Mouse (Mus musculus) gonadal fat pad, adult 2 months (tissue): Measurements from ENCODE around the gene Adap1. TPM values are rescaled to one million over a fixed set of nuclear protein-coding genes. Genes with fewer than 3 reads are reported as not detected.
"Not testable (repeated sequence)": the region's sequence is repeated elsewhere in the genome, so short reads cannot be mapped to it uniquely, and the experiment has no call there.

Experiments
- DNase-seq: peaks from one replicate; pipeline ENCODE4 v3.0.0-alpha.2; 2012; ENCODE audit warnings: low read depth
- polyA plus RNA-seq: library from polyadenylated mRNA; depleted of rRNA; stranded (reverse); fragments of >200 nt; gene quantifications from 2 replicates; pipeline ENCODE4 v1.2.3, GENCODE M21; 2012

The Adap1 gene
- polyA plus RNA-seq, 1 experiment = 22.6 TPM

DNA sequence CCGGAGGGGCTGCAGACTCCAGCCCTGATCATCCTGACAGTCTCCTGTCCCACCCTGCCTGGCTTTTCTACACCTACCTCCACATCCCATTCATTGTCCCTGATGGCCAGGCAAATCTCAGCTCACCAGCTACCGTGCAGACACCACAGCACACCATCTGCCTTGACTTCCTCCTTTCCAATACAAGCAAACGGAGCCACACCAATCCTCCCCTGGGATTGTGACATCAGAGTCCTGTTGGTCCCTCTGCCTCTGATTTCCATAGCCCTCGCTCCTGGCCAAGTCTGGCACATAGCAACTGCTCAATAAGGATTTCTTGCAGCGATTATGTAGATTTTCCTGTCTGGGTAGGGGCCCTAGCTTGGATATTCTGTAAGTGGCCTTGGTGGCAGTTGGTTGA is 25.7 kb upstream of the Adap1 start, which contains the start of gene Cox19:
Gene Cox19, minus strand, starts transcription at position 285 of the 400 bp plus-strand sequence.
- no peak for DNase-seq

GRCm38 (mm10) chr5:139349713-139350112 is 24.3 kb upstream of the Adap1 start:
- DNase-seq = no peak

DNA sequence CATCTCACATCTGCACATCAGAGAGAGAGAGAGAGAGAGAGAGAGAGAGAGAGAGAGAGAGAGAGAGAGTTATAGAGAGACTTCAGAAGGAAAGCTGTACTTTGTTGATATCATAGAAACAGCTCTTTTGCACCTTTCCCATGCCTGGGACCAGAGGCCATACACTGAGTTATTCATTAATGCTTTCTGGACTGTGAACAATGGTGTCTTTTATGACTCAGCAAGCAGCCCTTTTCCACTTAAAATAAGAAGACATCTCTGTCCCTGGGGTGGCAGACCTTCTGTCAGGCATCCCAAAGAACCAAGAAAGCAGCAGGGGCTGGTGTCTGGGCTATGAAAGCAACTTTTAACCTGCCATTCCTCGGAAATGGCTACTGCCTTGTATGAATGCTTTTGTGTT is 21.8 kb upstream of the Adap1 start:
- no peak for DNase-seq

DNA sequence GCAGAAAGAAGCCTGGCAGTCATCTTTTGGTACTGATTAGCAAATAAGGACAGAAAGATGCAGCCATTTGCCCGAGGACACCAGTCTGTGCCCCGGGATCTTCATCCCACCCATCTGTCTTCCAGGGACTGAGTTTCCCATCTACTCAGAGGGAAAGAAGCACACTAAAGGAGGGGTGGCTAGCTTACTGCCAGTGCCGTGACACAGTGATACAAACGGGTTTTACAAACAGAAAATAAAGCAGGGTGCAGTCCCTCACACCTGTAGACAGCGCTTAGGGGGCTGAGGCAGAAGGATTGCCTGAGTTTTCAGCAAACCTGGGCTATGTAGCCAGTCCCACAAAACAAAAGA is 19.9 kb upstream of the Adap1 start:
- DNase-seq = no peak

DNA sequence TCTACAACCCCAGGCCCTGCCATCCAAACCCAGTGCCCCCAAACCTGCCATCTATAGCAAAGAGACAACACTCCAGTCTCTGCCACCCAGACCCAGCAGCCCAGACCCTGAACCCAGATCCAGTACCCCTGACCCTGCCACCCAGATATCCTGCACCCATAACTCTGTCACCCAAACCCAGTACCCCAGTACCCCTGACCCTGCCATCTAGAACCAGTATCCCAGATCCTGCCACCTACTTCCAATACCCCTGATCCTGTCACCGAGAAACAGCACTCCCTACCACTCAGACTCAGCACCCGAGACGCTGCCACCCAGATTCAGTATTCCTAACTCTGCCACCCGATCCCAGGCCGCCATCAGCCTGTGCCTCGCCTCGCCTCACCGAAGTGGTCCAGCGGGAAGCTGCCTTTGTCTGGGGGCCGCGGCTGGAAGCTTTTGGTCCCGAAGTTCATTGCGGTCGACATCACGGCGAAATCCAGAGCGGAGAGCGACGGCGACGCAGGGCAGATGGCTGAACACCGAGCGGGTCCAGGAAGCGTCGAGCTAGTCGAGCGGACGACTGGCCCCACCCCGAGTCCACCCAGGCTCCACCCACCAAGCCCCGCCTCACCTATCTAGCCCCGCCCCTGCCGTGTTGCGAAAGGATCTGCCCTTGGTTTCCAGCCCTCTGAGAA is 19.4 kb upstream of the Adap1 start:
- no peak for DNase-seq

DNA sequence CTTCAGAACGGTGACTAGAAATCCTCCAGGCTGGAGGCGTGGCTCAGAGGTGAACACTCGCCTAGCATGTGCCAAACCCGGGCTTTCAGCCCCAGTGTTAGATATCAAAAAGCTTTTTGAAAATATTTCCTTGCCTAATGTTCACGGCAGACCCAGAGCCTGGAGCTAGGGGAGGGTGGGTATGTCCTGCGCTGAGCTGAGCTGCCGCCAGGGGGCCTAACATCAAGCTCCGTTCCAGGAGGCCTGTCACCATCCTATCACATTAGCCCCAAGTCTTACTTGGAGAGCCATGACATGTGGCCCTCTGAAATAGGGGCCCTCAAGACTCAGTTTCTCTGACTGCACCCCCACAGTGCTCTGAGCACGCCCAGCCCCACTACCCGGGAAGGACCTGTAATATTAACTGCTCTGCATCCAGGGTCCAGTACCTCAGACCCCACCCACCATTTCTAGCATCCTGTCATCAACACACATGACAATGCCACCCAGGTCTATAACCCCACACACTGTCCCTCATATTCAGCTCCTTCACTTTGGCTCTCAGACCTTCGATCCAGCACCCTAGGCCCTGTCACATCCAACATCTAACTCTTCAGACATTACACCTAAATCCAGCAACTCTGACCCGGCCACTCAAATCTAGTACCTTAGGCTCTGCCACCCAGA is 18.7 kb upstream of the Adap1 start:
- DNase-seq = no peak

DNA sequence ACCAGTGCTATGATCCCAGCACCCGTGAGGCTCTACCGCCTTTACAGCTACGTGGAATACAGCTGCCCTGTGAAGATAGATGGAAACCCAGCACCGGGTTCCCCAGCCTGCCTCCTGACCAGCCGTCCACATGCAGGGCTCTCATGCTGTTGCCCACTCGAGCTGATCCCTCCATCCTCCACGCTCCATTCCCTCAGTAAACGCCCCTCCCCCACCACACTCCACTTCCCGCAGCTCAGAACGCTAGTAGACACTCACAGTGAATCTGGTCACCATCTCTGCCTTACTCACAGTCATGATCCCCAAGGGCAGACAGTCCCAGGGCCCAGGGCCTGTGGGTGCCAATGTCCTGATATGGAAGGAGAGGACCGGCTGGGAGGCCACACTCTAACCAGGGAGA is 13.5 kb upstream of the Adap1 start:
- no peak for DNase-seq

- DNase-seq = no peak
Observed at GRCm38 (mm10) chr5:139338403-139338802, 13.0 kb upstream of the Adap1 start.

GRCm38 (mm10) chr5:139337826-139338370 is 12.5 kb upstream of the Adap1 start:
- no peak for DNase-seq

DNA sequence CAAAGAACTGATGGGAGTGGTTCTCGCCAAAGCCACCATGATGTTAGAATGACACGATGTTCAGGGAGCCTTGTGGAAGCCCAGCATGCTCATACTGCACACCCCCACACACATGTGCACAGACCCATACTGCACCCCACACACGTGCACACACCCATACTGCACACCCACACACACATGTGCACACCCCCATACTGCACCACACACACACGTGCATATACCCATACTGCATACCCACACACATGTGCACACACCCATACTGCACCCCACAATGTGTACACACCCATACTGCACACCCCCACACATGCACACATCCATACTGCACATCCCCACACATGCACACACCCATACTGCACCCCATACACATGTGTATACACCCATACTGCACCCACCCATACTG is 10.2 kb upstream of the Adap1 start:
- DNase-seq = no peak

DNA sequence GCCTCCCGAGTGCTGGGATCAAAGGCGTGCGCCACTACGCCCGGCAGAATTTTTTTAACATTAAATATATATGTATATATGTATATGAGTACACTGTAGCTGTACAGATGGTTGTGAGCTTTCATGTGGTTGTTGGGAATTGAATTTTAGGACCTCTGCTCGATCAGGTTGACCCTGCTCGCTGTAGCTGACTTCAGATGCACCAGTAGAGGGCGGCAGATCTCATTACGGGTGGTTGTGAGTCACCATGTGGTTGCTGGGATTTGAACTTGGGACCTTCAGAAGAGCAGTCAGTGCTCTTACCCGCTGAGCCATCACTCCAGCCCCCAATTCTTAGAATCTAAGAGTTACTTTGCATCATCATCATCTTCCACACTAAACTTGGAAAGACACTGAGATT is 9.0 kb upstream of the Adap1 start:
- DNase-seq = not testable (repeated sequence)

DNA sequence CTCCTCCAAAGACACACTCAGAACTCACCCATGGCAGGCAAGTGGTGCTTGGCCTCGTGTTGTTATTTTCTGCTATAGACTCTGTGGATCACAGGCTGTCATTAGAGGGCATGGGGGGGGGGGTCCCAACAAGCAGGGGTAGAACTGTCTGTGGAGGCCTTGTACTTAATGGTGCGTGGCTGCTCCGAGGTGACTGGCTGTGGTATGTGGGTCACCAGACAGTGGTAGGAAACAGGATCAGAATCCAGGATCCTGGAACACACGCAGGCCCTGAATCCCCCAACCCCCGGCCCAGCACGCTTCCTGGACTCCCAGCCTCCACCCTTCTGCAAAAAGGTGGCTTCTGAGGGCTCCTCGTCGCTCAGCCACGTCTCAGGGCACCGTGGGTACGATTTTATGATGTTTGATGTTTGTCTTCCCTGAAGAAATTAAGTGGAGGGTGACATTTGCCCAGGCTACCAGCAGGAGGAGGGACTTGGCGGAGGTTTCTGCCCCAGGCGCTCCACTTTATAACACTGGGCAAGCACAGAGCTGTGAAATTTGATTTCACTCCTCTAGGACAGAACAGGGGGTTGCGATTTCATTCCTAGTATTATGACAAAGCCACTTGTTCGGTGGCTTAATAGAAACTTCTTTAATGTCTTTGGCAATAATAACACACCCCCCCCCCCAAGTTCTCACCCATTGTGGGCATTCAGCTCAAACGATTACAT is 8.0 kb upstream of the Adap1 start:
- DNase-seq = no peak

DNA sequence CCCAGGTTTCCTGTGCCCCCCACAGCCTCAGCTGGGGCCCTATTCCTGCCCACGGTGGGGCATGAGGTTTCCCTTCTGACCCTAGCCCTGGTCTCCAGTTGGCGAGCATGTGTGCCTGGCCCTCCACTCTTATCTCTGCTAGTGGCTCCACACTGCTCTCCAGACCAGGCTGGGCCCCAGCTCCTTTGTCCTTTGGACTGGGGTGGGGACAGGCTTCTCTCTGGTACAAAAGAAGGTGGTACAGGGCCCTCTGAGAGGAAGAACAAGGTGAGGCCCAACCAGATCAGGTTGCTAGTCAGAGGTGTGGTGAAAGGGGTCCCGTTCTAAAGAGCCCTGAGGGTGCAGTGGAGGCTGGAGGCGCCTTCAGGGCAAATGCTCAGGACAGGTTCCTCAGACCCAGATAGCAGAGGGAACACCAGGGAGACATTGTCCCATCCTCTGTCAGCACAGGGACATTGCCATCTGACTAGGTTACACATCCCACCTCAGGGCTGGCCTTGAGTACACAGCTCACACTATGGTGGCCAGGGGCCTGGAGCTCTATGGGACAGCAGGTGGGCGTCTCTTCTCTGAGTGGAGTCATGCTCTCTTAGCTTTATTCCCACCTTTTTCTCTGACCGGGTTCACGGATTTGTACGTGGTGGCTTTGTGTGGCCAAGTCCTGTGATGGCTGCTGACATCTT is 7.3 kb upstream of the Adap1 start:
- no peak for DNase-seq

DNA sequence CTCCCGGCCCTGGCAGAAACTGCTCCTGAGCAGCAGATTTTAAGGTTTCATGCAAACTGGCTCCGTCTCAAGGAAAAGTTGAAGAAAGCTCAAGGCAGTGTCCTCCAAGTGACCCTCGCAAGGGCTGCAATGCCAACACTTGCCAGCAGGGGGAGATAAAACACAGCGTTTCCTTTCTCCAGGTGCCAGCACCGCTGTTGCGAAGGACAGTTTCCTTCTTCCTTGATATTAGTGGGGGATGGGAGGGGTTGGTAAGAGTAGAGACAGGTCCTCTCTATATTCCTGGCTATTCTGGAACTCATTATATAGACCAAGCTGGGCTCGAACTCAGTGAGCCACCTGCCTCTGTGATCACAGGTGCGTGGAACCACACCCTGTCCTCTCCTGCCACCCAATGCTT is 6.3 kb upstream of the Adap1 start:
- DNase-seq = no peak

DNA sequence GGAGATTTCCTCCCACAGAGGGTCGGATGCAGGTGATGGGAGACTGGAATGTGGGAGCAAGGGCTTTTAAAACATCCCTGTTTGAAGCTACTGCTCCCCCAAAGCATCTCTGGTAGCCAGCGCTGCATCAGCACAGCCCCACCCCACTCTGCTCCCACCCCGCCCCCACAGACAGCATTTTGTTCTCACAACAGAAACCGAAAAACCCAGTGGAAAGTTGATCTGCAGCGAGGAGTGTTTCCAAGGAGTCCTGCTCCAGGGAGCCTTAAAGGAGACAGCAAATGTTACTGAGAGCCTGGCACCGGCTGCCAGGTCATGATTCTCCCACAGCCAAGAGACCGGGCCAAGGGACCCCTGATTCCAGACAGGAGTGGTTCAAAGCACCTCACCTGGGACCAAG is 5.3 kb upstream of the Adap1 start:
- no peak for DNase-seq

GRCm38 (mm10) chr5:139327634-139328020 is 2.2 kb upstream of the Adap1 start:
- no peak for DNase-seq

DNA sequence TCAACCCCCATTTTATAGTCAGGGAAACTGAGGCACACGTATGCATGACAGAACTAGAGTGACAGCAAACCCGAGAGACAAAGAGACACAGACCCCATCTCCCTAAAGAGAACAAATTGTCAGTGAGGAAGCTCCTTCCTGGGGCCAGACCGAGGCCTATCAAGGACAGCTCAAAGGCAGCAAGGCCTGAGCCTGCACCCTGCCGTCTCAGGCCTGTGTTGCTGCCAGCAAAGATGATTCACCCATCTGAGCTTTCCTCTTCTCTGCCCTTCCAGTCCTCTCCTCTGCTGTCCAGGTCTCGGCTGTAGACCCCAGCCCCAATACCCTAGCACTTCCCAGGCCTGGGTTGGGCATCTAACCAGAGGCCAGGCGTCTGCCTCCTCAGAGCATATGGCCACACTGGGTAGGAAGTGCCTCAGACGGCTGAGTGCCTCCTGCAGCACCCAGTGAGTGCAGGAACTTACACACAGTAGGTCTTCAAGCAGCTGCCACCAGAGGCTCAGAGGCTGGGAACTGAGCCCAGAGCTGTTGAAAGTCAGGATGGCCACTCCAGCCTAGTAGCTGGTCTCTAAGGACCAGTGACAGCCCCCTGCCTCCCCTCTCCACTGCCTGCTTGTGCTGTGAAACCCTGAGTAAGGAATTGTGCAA is 1.7 kb upstream of the Adap1 start:
- no peak for DNase-seq

DNA sequence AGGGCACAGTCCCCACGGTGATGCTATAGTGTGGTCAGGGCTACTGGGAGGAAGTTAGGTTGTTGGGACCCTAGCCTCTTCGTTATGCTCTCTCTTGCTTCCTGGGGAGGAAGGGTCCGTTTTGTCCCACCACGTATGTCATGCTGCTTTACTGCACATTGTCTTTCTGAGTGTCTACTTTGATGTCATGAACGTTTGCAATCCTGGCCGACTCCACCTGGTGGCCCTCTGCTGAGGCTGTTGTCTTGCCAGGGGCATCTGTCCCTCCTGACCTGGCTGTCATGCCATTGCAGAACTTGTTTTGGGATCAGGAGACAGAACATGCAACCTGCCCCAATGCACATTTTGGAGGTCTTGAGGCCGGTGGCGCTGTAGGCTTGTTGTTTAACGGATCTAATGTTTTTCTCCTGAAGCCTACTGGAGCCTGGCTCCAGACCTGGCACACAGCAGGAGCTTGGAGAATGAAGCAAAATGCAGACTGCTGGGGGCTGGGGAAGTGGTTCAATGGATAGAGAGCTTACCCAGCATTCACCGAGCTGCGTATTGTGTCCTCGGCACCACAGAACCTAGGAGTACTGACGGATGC is 782 bp upstream of the Adap1 start:
- DNase-seq = no peak

GRCm38 (mm10) chr5:139324691-139325394 is 579 bp downstream of the Adap1 start:
- DNase-seq = no peak

- no peak for DNase-seq
Observed at GRCm38 (mm10) chr5:139324045-139324491, 1.4 kb downstream of the Adap1 start.
